Comparison of ENCODE assay signal across 10 mouse cellular contexts in the genomic region with DNA sequence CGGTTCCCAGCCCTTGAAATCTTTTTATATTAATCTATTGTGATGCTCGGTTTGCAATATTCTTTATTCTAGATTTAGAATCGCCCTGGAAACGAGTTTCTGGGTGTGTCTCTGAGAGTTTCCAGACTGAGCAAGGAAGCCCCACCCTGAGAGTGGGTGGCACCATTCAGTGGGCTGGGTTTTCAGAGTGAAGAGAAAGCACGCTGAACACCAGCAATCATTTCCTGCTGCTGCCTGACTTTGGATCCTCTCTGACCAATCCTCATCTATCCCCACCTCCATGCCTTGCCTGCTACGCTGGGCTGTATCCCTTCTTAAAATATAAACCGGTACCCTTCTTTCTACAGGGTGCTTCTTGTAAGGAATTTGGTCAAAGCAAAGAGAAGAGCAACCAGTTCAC.
DNase-seq lines count a peak whose midpoint lies in the region; ATAC-seq and TF ChIP-seq lines count a peak whose summit lies in the region.
"Had no signal": no experiment of that assay in that cellular context is flagged by ENCODE, and none has a peak within 500 bp of the region (broad histone marks: within the 10 kb centered on the region; RNA-seq: fewer than 3 reads in every experiment).

No protein-coding gene starts in this region.

- H3K36me3 ChIP-seq in heart, adult 2 months (ENCODE audit: control insufficient read depth, insufficient read depth, low read length) = no peaks in the 10 kb centered on the region; the same call in none of the 2 replicates
- no peaks in the 10 kb centered on the region for H3K36me3 ChIP-seq in heart, embryonic 12.5 days
- 0 out of 2 replicates have a peak, but pooled peaks cover 3% of the 10 kb centered on the region for H3K36me3 ChIP-seq in midbrain, embryonic 13.5 days
- H3K36me3 ChIP-seq: embryonic facial prominence, embryonic 15.5 days; liver, embryonic 13.5 days had no signal

- 0 out of 2 replicates have a peak overlapping the region, but pooled peaks have one; percentile 10 for H3K4me3 ChIP-seq in heart, adult 2 months
- no peak overlapping the region for H3K4me3 ChIP-seq in heart, embryonic 12.5 days
- no peak overlapping the region for H3K4me3 ChIP-seq in midbrain, embryonic 13.5 days (replicated peaks)
- H3K4me3 ChIP-seq: embryonic facial prominence, embryonic 15.5 days; liver, embryonic 13.5 days had no signal

- no peaks in the 10 kb centered on the region for H3K9me3 ChIP-seq in heart, embryonic 12.5 days (replicated peaks)
- no peaks in the 10 kb centered on the region for H3K9me3 ChIP-seq in midbrain, embryonic 13.5 days
- H3K9me3 ChIP-seq: embryonic facial prominence, embryonic 15.5 days; liver, embryonic 13.5 days had no signal

- H3K79me2 ChIP-seq in heart, adult 2 months (replicated peaks; ENCODE audit: control insufficient read depth, insufficient read depth, low read length) = no peaks in the 10 kb centered on the region

- intact Hi-C loops in heart, adult 2 months (cut with DNase I) = no loop called here
- intact Hi-C loops in heart, postnatal 14 days (cut with DNase I) = no loop called here

- no peak for TF ChIP-seq EP300 in heart, adult 2 months (IDR thresholded peaks at IDR 0.05; ENCODE audit: insufficient read depth, low read depth, low read length)

- TF ChIP-seq CTCF in heart, adult 2 months (IDR thresholded peaks at IDR 0.05) = no peak

- no peak overlapping the region for H3K4me2 ChIP-seq in heart, embryonic 12.5 days
- H3K4me2 ChIP-seq in midbrain, embryonic 13.5 days (replicated peaks) = no peak overlapping the region
- H3K4me2 ChIP-seq: embryonic facial prominence, embryonic 15.5 days; liver, embryonic 13.5 days had no signal

- H3K27me3 ChIP-seq in heart, adult 2 months (ENCODE audit: control insufficient read depth, insufficient read depth, low read length) = no peaks in the 10 kb centered on the region
- no peaks in the 10 kb centered on the region for H3K27me3 ChIP-seq in heart, embryonic 12.5 days (replicated peaks)
- no peaks in the 10 kb centered on the region for H3K27me3 ChIP-seq in midbrain, embryonic 13.5 days
- H3K27me3 ChIP-seq: embryonic facial prominence, embryonic 15.5 days; liver, embryonic 13.5 days had no signal

- 35% methylated on average over 7 of the region's 7 CpGs for WGBS in heart, adult 2 months
- 71% methylated on average over 7 of the region's 7 CpGs for WGBS in heart, embryonic 12.5 days
- 78% methylated on average over 7 of the region's 7 CpGs for WGBS in midbrain, embryonic 13.5 days

- DNase-seq in heart, adult 2 months = peak; percentile 60 to 70
- peak; percentile 2 for DNase-seq in T-cell, adult 2 months (ENCODE audit: low spot score)
- peak; percentile 24 to 37 for DNase-seq in heart, postnatal 14 days
- peak; percentile 39 to 44 for DNase-seq in lung, adult 18-20 months
- no peak for DNase-seq in embryo, embryonic 10 days (ENCODE audit: low spot score)
- DNase-seq in cerebellum, postnatal 10 days = no peak
- DNase-seq: liver, embryonic 13.5 days had no signal

- no peak; the same call in 1 of the 2 replicates for ATAC-seq in heart, embryonic 12.5 days (ENCODE audit: insufficient number of reproducible peaks, low FRiP score)
- ATAC-seq in midbrain, embryonic 13.5 days = no peak

- peak overlapping the region; percentile 63 for H3K27ac ChIP-seq in heart, adult 2 months
- no peak overlapping the region for H3K27ac ChIP-seq in heart, embryonic 12.5 days (ENCODE audit: poor library complexity, severe bottlenecking)
- H3K27ac ChIP-seq in midbrain, embryonic 13.5 days = no peak overlapping the region
- H3K27ac ChIP-seq: embryonic facial prominence, embryonic 15.5 days; liver, embryonic 13.5 days had no signal

- peak; percentile 45; the same call in 1 of the 2 replicates for TF ChIP-seq POLR2A in heart, adult 2 months (IDR thresholded peaks at IDR 0.05; ENCODE audit: insufficient read depth, low read depth, low read length)

- H3K4me1 ChIP-seq in heart, adult 2 months (ENCODE audit: control insufficient read depth, insufficient read depth, low read length) = peaks cover 7% of the 10 kb centered on the region
- H3K4me1 ChIP-seq in heart, embryonic 12.5 days (replicated peaks) = peaks cover 16% of the 10 kb centered on the region
- peaks cover 31% of the 10 kb centered on the region for H3K4me1 ChIP-seq in midbrain, embryonic 13.5 days (replicated peaks)

- no peak overlapping the region for H3K9ac ChIP-seq in heart, adult 2 months (ENCODE audit: low read depth, low read length)
- H3K9ac ChIP-seq in heart, embryonic 12.5 days = no peak overlapping the region
- no peak overlapping the region for H3K9ac ChIP-seq in midbrain, embryonic 13.5 days (replicated peaks)
- H3K9ac ChIP-seq: embryonic facial prominence, embryonic 15.5 days; liver, embryonic 13.5 days had no signal

Comparison
In these comparisons a context has a peak if more than half of its experiments do, and no peak if none do; other contexts are left out.
1. DNase-seq: peak in heart, adult 2 months (2 of 2), T-cell, adult 2 months (single experiment), heart, postnatal 14 days (2 of 2) and lung, adult 18-20 months (2 of 2); none in embryo, embryonic 10 days (single experiment) and cerebellum, postnatal 10 days (0 of 2).